ENCODE assay signal across 13 mouse cellular contexts in the genomic region with DNA sequence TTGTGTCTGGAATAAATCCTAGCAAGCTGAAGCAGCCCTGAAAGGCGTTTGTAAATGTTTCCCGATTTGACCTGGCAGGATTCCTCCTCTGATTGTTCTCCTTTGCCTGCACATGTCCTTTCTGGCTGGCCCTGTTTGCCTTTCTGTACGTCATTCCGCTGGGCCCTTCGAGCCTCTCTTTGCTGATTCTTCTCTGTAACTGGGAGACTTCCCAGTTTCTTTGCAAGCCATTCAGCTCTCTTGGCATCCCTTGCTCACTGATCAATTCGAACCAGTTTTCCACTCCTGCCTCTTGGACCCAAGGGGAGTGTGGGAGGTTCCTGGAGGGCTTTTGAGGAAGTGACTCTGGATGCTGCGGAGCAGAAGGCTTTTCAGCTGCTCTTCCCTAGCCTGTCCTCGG. TPM values are rescaled to one million over a fixed set of nuclear protein-coding genes. Genes with fewer than 3 reads are reported as not detected.
DNase-seq lines count a peak whose midpoint lies in the region; ATAC-seq and TF ChIP-seq lines count a peak whose summit lies in the region.
"Had no signal": no experiment of that assay in that cellular context is flagged by ENCODE, and none has a peak within 500 bp of the region (broad histone marks: within the 10 kb centered on the region; RNA-seq: fewer than 3 reads in every experiment).

No protein-coding gene starts in this region.

- WGBS in forebrain, postnatal 0 days = 15% methylated on average over 8 of the region's 8 CpGs
- WGBS in forebrain, embryonic 11.5 days = 40% methylated on average over 8 of the region's 8 CpGs

- TF ChIP-seq CTCF in forebrain, postnatal 0 days (IDR thresholded peaks at IDR 0.05; ENCODE audit: low read depth) = no peak

- no peaks in the 10 kb centered on the region for H3K36me3 ChIP-seq in forebrain, postnatal 0 days (ENCODE audit: insufficient read depth)
- H3K36me3 ChIP-seq in forebrain, embryonic 11.5 days (ENCODE audit: control insufficient read depth, insufficient read depth, low read length) = no peaks in the 10 kb centered on the region
- H3K36me3 ChIP-seq: embryonic facial prominence, embryonic 12.5 days; heart, embryonic 13.5 days; kidney, embryonic 15.5 days; stomach, embryonic 15.5 days had no signal

- H3K9ac ChIP-seq in forebrain, postnatal 0 days = no peak overlapping the region
- H3K9ac ChIP-seq in forebrain, embryonic 11.5 days (ENCODE audit: low read length) = no peak overlapping the region
- H3K9ac ChIP-seq: embryonic facial prominence, embryonic 12.5 days; heart, embryonic 13.5 days; kidney, embryonic 15.5 days; stomach, embryonic 15.5 days had no signal

- no peak overlapping the region for H3K4me2 ChIP-seq in forebrain, postnatal 0 days (ENCODE audit: low read depth)
- H3K4me2 ChIP-seq in forebrain, embryonic 11.5 days (ENCODE audit: low read depth, low read length, severe bottlenecking) = no peak overlapping the region
- H3K4me2 ChIP-seq: embryonic facial prominence, embryonic 12.5 days; heart, embryonic 13.5 days; kidney, embryonic 15.5 days; stomach, embryonic 15.5 days had no signal

- no peaks in the 10 kb centered on the region for H3K27me3 ChIP-seq in forebrain, postnatal 0 days (ENCODE audit: insufficient read depth, low read length)
- H3K27me3 ChIP-seq in forebrain, embryonic 11.5 days (ENCODE audit: control insufficient read depth, insufficient read depth, low read length) = no peaks in the 10 kb centered on the region
- H3K27me3 ChIP-seq: embryonic facial prominence, embryonic 12.5 days; heart, embryonic 13.5 days; kidney, embryonic 15.5 days; stomach, embryonic 15.5 days had no signal

- DNase-seq in forebrain, postnatal 0 days = peak; percentile 62
- no peak for DNase-seq in forebrain, embryonic 11.5 days (ENCODE audit: low spot score)
- peak; percentile 54 for DNase-seq in brain, adult 2 months (ENCODE audit: low read depth, low spot score)
- DNase-seq in frontal cortex, postnatal 36 days (ENCODE audit: low spot score in 2 of 2) = peak; percentile 45 to 60
- peak; percentile 52 to 78 for DNase-seq in left cerebral cortex, postnatal 25 days (ENCODE audit: low spot score in 2 of 2)
- no peak for DNase-seq in yolk sac, embryonic 10.5 days (ENCODE audit: low spot score)
- no peak for DNase-seq in lung, postnatal 4 days

- no peak overlapping the region for H3K4me3 ChIP-seq in forebrain, postnatal 0 days (ENCODE audit: low read depth, low read length)
- H3K4me3 ChIP-seq in forebrain, embryonic 11.5 days (ENCODE audit: low read depth, low read length) = no peak overlapping the region
- H3K4me3 ChIP-seq: embryonic facial prominence, embryonic 12.5 days; heart, embryonic 13.5 days; kidney, embryonic 15.5 days; stomach, embryonic 15.5 days had no signal

- no peaks in the 10 kb centered on the region for H3K4me1 ChIP-seq in forebrain, postnatal 0 days (ENCODE audit: insufficient read depth)
- H3K4me1 ChIP-seq in forebrain, embryonic 11.5 days (replicated peaks; ENCODE audit: control insufficient read depth, insufficient read depth, low read length) = no peaks in the 10 kb centered on the region
- H3K4me1 ChIP-seq: embryonic facial prominence, embryonic 12.5 days; heart, embryonic 13.5 days; kidney, embryonic 15.5 days; stomach, embryonic 15.5 days had no signal

- H3K9me3 ChIP-seq in forebrain, postnatal 0 days (ENCODE audit: low read length) = no peaks in the 10 kb centered on the region
- H3K9me3 ChIP-seq in forebrain, embryonic 11.5 days (ENCODE audit: control insufficient read depth, low read length) = no peaks in the 10 kb centered on the region
- H3K9me3 ChIP-seq: embryonic facial prominence, embryonic 12.5 days; heart, embryonic 13.5 days; kidney, embryonic 15.5 days; stomach, embryonic 15.5 days had no signal

- ATAC-seq in forebrain, postnatal 0 days = peak; percentile 85
- ATAC-seq in forebrain, embryonic 11.5 days (replicated peaks; ENCODE audit: low FRiP score) = no peak
- no peak for ATAC-seq in megakaryocyte-erythroid progenitor cell, adult 5-6 weeks (replicated peaks; ENCODE audit: low FRiP score, low TSS enrichment, poor library complexity, severe bottlenecking)

- intact Hi-C loops in left cerebral cortex, postnatal 25 days (cut with DNase I) = loop anchor here (2.0 kb wide), 1 partner anchor 26 kb away; no protein-coding TSS in a partner anchor

- H3K27ac ChIP-seq in forebrain, postnatal 0 days (ENCODE audit: low read depth, low read length) = no peak overlapping the region
- H3K27ac ChIP-seq in forebrain, embryonic 11.5 days (ENCODE audit: low read depth, low read length) = no peak overlapping the region
- H3K27ac ChIP-seq: embryonic facial prominence, embryonic 12.5 days; heart, embryonic 13.5 days; kidney, embryonic 15.5 days; stomach, embryonic 15.5 days had no signal

RNA-seq across cellular contexts. Expression of a gene that starts 11.4 kb away (rescaled TPM):
- 2.8 and 6.9 TPM in 2 replicates for total RNA-seq in forebrain, postnatal 0 days (2014; rRNA removed)
- polyA plus RNA-seq in forebrain, postnatal 0 days (2015; fragmentation: Nextera tagmentation; extraction: Ambion mirVana) = 6.7 and 9.6 TPM in 2 replicates
- 0.44 and 1.3 TPM in 2 replicates for polyA plus RNA-seq in forebrain, embryonic 11.5 days (2014; fragmentation: Nextera tagmentation; extraction: Ambion mirVana)
- 10 to 100 TPM; 23.9 to 28.1 TPM for total RNA-seq in left cerebral cortex, postnatal 25 days (2021)
- total RNA-seq in megakaryocyte-erythroid progenitor cell, adult 5-6 weeks (2014; fragmentation: Nextera tagmentation) = not detected in 2 replicates
- total RNA-seq in megakaryocyte-erythroid progenitor cell, adult 5-6 weeks (2017) = not detected in 2 replicates
- polyA plus RNA-seq: heart, embryonic 13.5 days; liver, embryonic 16.5 days had no signal

Comparison
In these comparisons a context has a peak if more than half of its experiments do, and no peak if none do; other contexts are left out.
1. DNase-seq: peak in forebrain, postnatal 0 days (single experiment), brain, adult 2 months (single experiment), frontal cortex, postnatal 36 days (2 of 2) and left cerebral cortex, postnatal 25 days (2 of 2); none in forebrain, embryonic 11.5 days (single experiment), yolk sac, embryonic 10.5 days (single experiment) and lung, postnatal 4 days (0 of 2).